Mouse (Mus musculus): ENCODE data around the gene Tbc1d30.

Tbc1d30 gene

DNA sequence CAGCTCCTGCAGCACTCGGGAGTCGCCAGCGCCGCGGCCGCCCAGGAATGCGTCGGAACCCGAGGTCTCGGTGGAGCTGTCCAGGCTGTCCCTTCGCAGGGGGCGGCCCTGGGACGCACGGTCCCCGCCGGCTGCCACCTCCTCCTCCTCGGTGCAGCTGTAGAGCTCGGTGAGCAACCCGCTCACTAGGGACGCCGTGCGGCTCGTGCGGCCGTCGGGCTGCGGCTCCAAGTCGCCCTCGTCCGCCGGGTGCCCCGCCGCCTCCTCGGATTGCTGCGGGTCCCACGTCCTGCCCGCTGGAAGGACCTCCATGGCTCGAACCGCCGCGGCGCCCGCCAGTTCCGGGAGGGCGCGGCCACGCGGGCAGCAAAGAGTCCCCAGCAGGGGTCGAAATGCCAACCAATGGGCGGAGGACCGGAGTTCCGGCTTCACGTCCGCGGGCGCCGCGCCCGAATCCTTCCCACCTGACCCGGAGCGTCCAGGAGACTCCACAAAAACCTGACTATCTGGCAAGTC lies at the start of gene Tbc1d30:
Tbc1d30 (minus strand) TSS at position 213 of the 516 bp plus-strand sequence.
- no peak for DNase-seq (ENCODE audit: low spot score)

DNA sequence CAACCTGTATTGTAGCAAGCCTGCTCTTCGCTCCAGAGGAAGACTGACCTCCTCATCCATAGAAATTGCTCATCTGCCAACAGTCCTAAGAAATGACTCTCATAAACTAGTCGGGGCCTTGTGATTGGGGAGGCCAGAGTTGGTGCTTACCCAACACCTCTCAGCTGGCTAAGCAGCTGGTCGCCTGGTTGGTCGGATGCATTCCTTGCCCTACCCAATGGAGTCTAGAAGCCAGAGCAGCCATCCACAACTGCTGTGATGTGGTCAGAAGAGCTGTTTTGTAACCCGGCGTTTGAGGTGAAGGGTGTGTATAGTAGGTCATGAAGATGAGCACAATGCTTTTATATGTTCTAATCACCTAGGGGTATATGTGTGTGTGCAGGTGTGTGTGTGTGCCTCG lies 47.5 kb upstream of the Tbc1d30 start:
- DNase-seq (ENCODE audit: low spot score): no peak

- no peak for DNase-seq (ENCODE audit: low spot score)
These were observed 44.6 kb upstream of the Tbc1d30 start for GRCm38 (mm10) chr10:121395542-121396176.

GRCm38 (mm10) chr10:121394789-121395325 lies 43.8 kb upstream of the Tbc1d30 start:
- no peak for DNase-seq (ENCODE audit: low spot score)

- no peak for DNase-seq (ENCODE audit: low spot score)
These were observed 43.2 kb upstream of the Tbc1d30 start for GRCm38 (mm10) chr10:121394270-121394669.

- DNase-seq (ENCODE audit: low spot score): no peak
These were observed 40.8 kb upstream of the Tbc1d30 start for GRCm38 (mm10) chr10:121391901-121392300.

DNA sequence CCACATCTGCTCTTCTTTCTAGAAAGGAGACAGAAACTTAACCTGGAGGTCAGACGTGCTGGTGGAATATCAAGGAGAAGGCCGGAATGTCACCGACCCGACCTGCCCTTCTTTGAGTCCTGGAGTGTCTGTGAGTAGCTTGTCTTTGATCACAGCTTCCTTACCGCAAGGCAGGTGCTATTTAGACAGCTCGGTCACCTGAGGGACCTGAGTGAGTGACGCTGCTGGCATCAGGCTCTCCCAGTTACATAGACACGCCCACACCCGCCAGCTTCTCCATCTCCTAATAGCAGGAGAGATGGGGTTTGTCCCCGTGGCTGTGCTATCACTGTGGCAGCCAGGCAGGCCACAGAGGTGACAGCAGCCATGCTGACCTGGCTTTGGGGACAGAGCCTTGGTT lies 39.5 kb upstream of the Tbc1d30 start:
- DNase-seq (ENCODE audit: low spot score): no peak

GRCm38 (mm10) chr10:121386347-121386746 lies 35.3 kb upstream of the Tbc1d30 start:
- no peak for DNase-seq (ENCODE audit: low spot score)

DNA sequence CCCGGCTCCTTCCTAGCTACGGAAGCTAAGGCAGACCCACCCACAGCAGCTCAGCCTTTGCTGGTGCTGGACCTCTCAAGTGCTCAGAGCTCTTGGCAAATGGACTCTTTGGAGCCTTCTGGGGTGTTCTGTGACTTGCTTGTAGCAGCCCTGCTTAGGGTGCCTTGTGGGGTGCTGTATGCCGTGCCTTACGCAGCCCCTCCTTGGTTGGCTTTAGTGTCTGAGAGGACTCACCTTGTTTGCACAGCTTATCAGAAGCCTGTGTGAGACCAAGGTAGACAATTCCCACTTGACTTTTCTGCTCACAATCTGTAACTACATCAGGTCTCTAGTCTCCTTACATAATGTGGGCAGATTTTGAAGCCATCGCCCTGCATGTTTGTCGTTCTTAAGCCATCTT lies 34.6 kb upstream of the Tbc1d30 start:
- no peak for DNase-seq (ENCODE audit: low spot score)

- DNase-seq (ENCODE audit: low spot score): no peak
These were observed 33.6 kb upstream of the Tbc1d30 start for GRCm38 (mm10) chr10:121384710-121385109.

DNA sequence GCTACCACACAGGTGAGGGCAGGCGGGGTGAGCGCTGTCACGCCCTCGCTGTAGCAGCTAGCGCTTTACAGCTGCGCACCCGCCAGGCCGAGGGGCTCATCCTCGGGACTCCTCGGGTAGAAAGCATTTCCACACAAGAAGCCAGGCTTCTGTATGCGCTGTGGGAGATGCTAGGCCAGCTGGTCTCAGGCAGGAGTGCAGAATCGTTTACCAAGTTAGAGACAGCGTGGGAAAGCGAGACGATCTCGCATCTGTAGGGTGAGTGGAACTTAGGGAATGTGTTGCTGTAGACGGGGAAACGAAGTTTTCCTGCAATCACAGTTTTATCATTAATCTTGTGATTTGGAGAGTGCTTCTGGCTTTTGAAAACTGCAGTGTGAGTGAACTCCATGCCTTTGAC lies 30.2 kb upstream of the Tbc1d30 start:
- DNase-seq (ENCODE audit: low spot score): no peak

DNA sequence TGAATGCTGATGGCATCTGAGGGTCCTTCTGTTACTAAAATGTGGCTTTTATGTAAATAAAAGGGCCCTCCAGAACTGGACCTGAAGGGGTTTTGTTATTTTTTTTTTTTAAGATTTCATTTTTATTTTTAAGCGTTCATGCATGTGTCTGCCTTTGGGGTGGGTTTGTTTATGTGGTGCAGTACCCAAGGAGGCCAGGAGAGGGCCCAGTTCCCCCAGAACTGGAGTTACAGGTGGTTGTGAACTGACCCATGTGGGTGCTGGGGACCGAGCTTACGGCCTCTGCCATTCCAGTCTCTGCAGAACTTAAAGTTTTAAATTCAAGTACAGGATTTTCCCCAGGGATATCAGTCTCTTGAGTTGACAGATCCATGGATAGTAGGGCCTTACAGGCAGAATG lies 28.3 kb upstream of the Tbc1d30 start:
- no peak for DNase-seq (ENCODE audit: low spot score)

DNA sequence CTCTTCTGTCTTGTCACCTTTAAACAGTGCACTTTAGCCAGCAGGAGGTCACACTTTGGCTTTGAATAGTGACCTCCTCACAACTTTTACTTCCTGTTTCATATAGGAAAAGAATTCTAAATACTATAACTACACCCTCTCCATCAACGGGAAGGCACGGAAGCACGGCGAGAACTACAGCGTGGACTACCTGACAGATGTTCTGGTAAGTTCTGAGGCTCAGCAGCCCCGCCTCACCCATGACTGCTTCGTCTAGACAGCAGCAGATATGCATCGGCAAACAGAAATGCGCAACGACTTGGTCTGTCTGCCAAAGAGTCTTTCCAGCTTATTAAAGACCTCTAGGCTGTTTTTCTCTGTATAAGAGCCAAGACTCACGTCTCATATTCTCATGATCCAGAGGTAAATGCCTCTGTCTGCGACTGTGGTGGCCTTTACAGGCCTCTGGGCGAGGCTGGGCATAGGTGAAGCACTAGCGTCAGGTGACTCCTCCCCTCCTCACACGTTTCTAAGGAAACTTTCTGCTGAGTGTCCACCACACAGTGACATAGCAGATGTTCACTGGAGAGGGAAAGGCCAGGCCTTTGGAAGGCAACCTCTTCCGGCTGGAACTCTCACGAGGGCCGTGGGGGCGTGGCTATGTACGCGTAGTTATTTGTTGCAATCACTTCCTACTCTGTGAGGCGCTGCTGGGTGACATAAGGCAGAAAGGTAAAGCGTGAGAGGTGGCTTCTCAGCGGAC lies 25.6 kb upstream of the Tbc1d30 start:
- no peak for DNase-seq (ENCODE audit: low spot score)

DNA sequence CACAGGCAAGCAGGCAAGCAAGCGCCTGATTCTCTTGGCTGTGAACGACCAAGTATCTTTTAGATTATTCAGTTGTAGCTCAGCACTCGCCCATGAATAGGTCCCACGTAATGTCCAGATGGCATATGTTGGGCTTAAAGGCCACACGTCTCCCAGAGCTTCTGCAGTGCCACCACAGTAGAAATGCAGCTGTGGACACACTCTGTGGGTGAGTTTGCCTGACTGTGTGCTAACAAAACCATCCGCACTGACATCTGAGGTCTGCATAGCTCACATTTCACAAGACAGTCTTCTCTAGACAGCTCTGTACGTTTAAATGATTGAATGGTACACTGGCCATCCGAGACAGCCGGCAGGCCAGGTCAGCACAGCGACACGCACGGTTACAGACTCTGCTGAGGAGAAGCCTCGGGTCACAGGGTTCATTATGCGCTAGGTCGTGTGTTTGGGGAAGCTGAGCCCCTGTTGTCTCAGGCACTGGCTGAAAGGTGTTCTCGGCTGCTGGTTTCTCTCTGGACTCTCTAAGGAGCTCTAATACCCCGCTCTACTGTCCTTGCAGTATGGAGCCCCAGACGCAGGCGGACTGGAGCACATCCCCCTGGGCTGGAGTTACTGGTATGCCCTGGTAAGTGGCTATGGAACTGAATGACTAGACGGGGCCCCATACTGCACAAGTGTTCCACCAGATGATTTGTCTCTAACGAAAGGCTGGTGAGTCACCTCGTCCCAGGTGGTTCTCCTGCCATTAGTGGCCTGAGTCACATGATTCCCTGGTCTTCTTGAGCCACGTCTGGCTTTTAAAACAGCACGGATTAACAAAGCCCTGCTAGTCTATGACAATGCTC lies 24.8 kb upstream of the Tbc1d30 start:
- DNase-seq (ENCODE audit: low spot score): no peak

DNA sequence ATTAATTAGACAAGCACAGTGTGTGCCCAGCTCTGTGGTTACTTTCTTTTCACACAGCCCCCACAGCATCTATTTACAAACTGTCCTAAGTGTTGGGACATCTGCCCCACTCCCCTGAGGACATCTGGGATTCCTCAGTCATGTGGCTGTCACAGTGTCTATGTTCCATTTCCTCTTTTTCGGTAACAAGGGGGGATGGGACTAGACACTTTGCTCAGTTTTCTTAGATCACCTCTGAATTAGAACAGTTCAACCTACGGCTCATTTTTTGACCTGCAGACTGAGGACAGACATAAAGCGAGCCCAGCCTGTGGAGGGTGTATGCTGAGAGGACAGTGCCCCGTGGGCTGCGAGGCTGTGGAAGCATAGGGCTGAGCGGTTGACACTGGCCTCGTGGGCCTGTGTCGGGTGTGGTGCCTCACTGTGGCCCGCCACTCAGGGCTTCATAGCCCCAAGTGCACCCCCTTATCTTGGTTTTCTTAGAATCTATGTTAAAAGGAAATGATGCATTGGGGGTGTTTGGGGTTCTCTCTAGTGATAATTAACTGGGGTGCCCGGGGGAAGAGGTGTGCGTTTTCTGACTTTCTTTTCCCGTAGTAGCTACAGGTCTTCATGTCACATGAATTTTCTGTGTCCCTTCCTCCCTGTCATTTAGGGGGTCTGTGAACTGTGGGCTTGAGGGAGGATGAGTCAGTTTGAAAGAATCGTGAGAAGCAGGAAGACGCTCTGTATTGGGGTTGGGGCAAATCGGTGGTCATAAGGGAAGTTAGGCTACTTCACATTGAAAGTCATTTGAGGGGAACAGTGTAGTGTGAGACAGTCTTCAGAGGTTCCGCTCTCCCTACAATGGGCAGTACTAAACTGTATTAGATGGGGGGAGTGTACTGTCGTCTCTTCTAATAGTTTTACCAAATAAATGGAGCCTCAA lies 23.9 kb upstream of the Tbc1d30 start:
- DNase-seq (ENCODE audit: low spot score): no peak

GRCm38 (mm10) chr10:121374013-121374412 lies 22.9 kb upstream of the Tbc1d30 start:
- no peak for DNase-seq (ENCODE audit: low spot score)

GRCm38 (mm10) chr10:121370777-121371176 lies 19.7 kb upstream of the Tbc1d30 start:
- no peak for DNase-seq (ENCODE audit: low spot score)

DNA sequence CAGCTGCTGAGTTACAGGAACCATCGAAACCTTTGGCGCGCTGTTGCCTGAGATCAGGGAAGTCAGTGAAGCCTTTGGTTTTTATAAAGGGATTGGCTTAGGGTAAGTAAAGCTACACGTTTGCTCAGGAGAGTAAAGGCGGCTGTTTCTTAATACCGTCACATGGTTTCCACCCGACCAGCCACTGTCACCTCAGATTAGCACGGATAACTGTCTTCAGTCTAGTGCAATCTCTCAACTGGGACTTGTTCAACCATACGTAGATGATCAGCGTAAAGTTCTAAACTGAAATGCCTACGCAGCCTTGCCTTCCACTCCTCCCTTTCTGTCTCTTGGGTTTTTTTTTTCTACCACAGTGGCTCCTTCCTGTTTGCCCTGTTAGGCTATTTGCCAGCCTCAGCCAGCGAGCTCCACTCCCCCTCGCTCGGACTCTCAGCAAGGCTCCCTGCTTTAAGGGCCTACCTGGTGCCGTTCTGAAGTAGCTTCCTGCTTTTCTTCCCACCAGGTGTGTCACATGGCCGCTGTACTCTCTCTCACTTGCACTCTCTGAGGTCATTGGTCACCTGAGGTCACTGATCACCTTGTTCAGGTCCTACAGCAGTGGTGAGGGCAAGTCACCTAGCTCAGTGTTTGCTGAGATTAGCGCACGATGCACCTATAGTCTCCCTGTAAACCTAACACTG lies 17.8 kb upstream of the Tbc1d30 start:
- no peak for DNase-seq (ENCODE audit: low spot score)

GRCm38 (mm10) chr10:121367780-121368179 lies 16.7 kb upstream of the Tbc1d30 start:
- DNase-seq (ENCODE audit: low spot score): no peak

DNA sequence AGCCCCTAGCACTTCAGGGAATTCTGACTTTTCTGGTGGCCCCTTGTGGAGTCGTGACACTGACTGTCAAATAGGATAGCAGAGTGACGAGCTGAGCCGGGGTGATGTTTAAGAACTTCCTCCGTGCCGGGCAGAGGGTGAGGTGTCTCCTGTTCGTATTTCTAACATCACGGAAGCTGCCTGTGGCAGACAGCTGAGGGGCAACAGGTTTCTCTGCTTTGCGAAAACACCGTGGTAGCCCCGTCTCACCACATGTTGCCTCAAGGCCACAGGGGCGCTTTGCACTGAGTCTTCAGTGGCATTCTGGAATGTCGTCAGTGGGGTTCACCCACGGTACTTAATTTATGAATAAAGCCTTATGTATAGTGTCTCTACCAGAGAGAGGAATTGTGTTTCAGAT lies 16.2 kb upstream of the Tbc1d30 start:
- no peak for DNase-seq (ENCODE audit: low spot score)
